8 mouse cellular contexts compared by ENCODE assay signal in the genomic region with DNA sequence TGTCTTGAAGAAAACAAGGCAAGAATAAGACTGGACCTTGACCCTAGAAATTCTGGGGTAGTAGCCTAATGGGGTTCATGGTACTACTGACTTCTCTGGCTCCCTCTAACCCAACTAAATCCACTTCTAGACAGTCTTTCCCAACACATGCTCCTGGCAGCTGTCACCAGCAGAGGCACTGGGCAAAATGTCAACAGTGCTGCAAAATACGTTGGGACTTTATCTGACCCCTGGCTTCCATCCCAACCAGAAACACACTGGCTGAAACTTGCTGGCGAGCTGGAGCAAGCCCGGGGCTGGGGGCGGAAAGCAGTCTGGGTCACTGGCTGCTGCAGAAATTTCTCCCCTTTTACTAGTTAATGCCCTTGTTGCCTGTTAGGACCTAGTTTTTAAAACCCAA. TPM values are rescaled to one million over a fixed set of nuclear protein-coding genes. Genes with fewer than 3 reads are reported as not detected.
DNase-seq lines count a peak whose midpoint lies in the region; ATAC-seq and TF ChIP-seq lines count a peak whose summit lies in the region.

No protein-coding gene starts in this region.

- H3K4me1 ChIP-seq in forebrain, embryonic 14.5 days (ENCODE audit: control insufficient read depth, insufficient read depth, low read length): peaks cover 28% of the 10 kb centered on the region
- peaks cover 59% of the 10 kb centered on the region for H3K4me1 ChIP-seq in hindbrain, embryonic 10.5 days (replicated peaks)
- H3K4me1 ChIP-seq in limb, embryonic 13.5 days: peaks cover 57% of the 10 kb centered on the region
- peaks cover 13% of the 10 kb centered on the region; the same call in 1 of the 2 replicates for H3K4me1 ChIP-seq in midbrain, postnatal 0 days (ENCODE audit: insufficient read depth, low read length)

- ATAC-seq in forebrain, embryonic 14.5 days: no peak
- ATAC-seq in limb, embryonic 13.5 days (ENCODE audit: low FRiP score, low read depth): peak; percentile 6; the same call in 1 of the 2 replicates
- ATAC-seq in midbrain, postnatal 0 days (ENCODE audit: low FRiP score): no peak

- 7% methylated on average over 4 of the region's 4 CpGs for WGBS in forebrain, embryonic 14.5 days
- 10% methylated on average over 4 of the region's 4 CpGs for WGBS in hindbrain, embryonic 10.5 days
- WGBS in limb, embryonic 13.5 days: 2% methylated on average over 4 of the region's 4 CpGs
- WGBS in midbrain, postnatal 0 days: 18% methylated on average over 4 of the region's 4 CpGs

- peak overlapping the region; percentile 41 for H3K4me2 ChIP-seq in forebrain, embryonic 14.5 days (ENCODE audit: low read length)
- H3K4me2 ChIP-seq in limb, embryonic 13.5 days (replicated peaks): peak overlapping the region; percentile 64
- peak overlapping the region; percentile 44 for H3K4me2 ChIP-seq in midbrain, postnatal 0 days (ENCODE audit: low read depth, low read length, poor library complexity, severe bottlenecking)

- H3K27ac ChIP-seq in forebrain, embryonic 14.5 days (ENCODE audit: low read depth, low read length): peak overlapping the region; percentile 48; the same call in 1 of the 2 replicates
- H3K27ac ChIP-seq in hindbrain, embryonic 10.5 days: peak overlapping the region; percentile 88
- peak overlapping the region; percentile 90 for H3K27ac ChIP-seq in limb, embryonic 13.5 days
- H3K27ac ChIP-seq in midbrain, postnatal 0 days (ENCODE audit: low read depth, low read length): peak overlapping the region; percentile 14; the same call in 1 of the 2 replicates

- TF ChIP-seq CTCF in midbrain, postnatal 0 days (IDR thresholded peaks at IDR 0.05): peak; percentile 16; the same call in 1 of the 2 replicates

- H3K4me3 ChIP-seq in forebrain, embryonic 14.5 days (ENCODE audit: low read depth, low read length): peak overlapping the region; percentile 3; the same call in 1 of the 2 replicates
- peak overlapping the region; percentile 42 for H3K4me3 ChIP-seq in hindbrain, embryonic 10.5 days
- peak overlapping the region; percentile 32 for H3K4me3 ChIP-seq in limb, embryonic 13.5 days
- H3K4me3 ChIP-seq in midbrain, postnatal 0 days (ENCODE audit: low read depth, low read length): 0 out of 2 replicates have a peak overlapping the region, but pooled peaks have one; percentile 4

- peak; percentile 64 to 77 for DNase-seq in cerebellum, postnatal 14 days
- no peak for DNase-seq in cerebellum, postnatal 25 days
- DNase-seq in forebrain, embryonic 14.5 days (ENCODE audit: low spot score): no peak
- DNase-seq in hindbrain, embryonic 10.5 days (ENCODE audit: low spot score): no peak
- peak; percentile 85 for DNase-seq in midbrain, postnatal 0 days (ENCODE audit: low spot score)
- DNase-seq in spleen, adult 12 weeks (ENCODE audit: low spot score): no peak
- DNase-seq in layer of hippocampus, adult 11-12 months (ENCODE audit: low spot score): no peak

- no peaks in the 10 kb centered on the region for H3K9me3 ChIP-seq in forebrain, embryonic 14.5 days (replicated peaks; ENCODE audit: control insufficient read depth, low read length)
- H3K9me3 ChIP-seq in hindbrain, embryonic 10.5 days: no peaks in the 10 kb centered on the region
- no peaks in the 10 kb centered on the region for H3K9me3 ChIP-seq in limb, embryonic 13.5 days
- no peaks in the 10 kb centered on the region for H3K9me3 ChIP-seq in midbrain, postnatal 0 days (ENCODE audit: low read length)

- no peaks in the 10 kb centered on the region for H3K36me3 ChIP-seq in forebrain, embryonic 14.5 days (ENCODE audit: control insufficient read depth, insufficient read depth, low read length)
- no peaks in the 10 kb centered on the region for H3K36me3 ChIP-seq in hindbrain, embryonic 10.5 days
- no peaks in the 10 kb centered on the region for H3K36me3 ChIP-seq in limb, embryonic 13.5 days
- no peaks in the 10 kb centered on the region for H3K36me3 ChIP-seq in midbrain, postnatal 0 days (ENCODE audit: insufficient read depth, low read length)

- H3K9ac ChIP-seq in forebrain, embryonic 14.5 days (ENCODE audit: low read length): no peak overlapping the region
- H3K9ac ChIP-seq in limb, embryonic 13.5 days: peak overlapping the region; percentile 50; the same call in 1 of the 2 replicates
- 0 out of 2 replicates have a peak overlapping the region, but pooled peaks have one; percentile 24 for H3K9ac ChIP-seq in midbrain, postnatal 0 days (replicated peaks; ENCODE audit: low read length, poor library complexity, severe bottlenecking)

- H3K27me3 ChIP-seq in forebrain, embryonic 14.5 days (replicated peaks; ENCODE audit: control insufficient read depth, insufficient read depth, low read length): no peaks in the 10 kb centered on the region
- H3K27me3 ChIP-seq in hindbrain, embryonic 10.5 days (ENCODE audit: insufficient read depth, poor library complexity, severe bottlenecking): peaks cover 10% of the 10 kb centered on the region; the same call in 1 of the 2 replicates
- H3K27me3 ChIP-seq in limb, embryonic 13.5 days: no peaks in the 10 kb centered on the region
- H3K27me3 ChIP-seq in midbrain, postnatal 0 days (ENCODE audit: insufficient read depth, low read length): no peaks in the 10 kb centered on the region

RNA-seq across cellular contexts. Expression of a gene that starts 35.5 kb away (rescaled TPM):
- polyA plus RNA-seq in forebrain, embryonic 14.5 days (2014; fragmentation: Nextera tagmentation; extraction: Ambion mirVana): 10.2 and 11.1 TPM in 2 replicates
- polyA plus RNA-seq in hindbrain, embryonic 10.5 days (2016; fragmentation: Nextera tagmentation; extraction: Ambion mirVana): 37.5 and 37.6 TPM in 2 replicates
- 75.9 and 77.0 TPM in 2 replicates for polyA plus RNA-seq in limb, embryonic 13.5 days (2015; fragmentation: Nextera tagmentation; extraction: Ambion mirVana)
- 56.6 and 57.5 TPM in 2 replicates for total RNA-seq in midbrain, postnatal 0 days (2014; rRNA removed)
- polyA plus RNA-seq in midbrain, postnatal 0 days (2015; fragmentation: Nextera tagmentation; extraction: Ambion mirVana): 43.4 and 43.6 TPM in 2 replicates

RNA-seq across cellular contexts. Expression of a gene that starts 36.8 kb away (rescaled TPM):
- polyA plus RNA-seq in forebrain, embryonic 14.5 days (2014; fragmentation: Nextera tagmentation; extraction: Ambion mirVana): 18.8 and 19.7 TPM in 2 replicates
- polyA plus RNA-seq in hindbrain, embryonic 10.5 days (2016; fragmentation: Nextera tagmentation; extraction: Ambion mirVana): 27.2 and 31.5 TPM in 2 replicates
- polyA plus RNA-seq in limb, embryonic 13.5 days (2015; fragmentation: Nextera tagmentation; extraction: Ambion mirVana): 19.3 and 20.1 TPM in 2 replicates
- 47.9 and 51.6 TPM in 2 replicates for total RNA-seq in midbrain, postnatal 0 days (2014; rRNA removed)
- polyA plus RNA-seq in midbrain, postnatal 0 days (2015; fragmentation: Nextera tagmentation; extraction: Ambion mirVana): 25.7 and 26.3 TPM in 2 replicates

Comparison
In these comparisons a context has a peak if more than half of its experiments do, and no peak if none do; other contexts are left out.
1. DNase-seq: peak in cerebellum, postnatal 14 days (2 of 2) and midbrain, postnatal 0 days (single experiment); none in cerebellum, postnatal 25 days (0 of 2), forebrain, embryonic 14.5 days (single experiment), hindbrain, embryonic 10.5 days (single experiment), spleen, adult 12 weeks (single experiment) and layer of hippocampus, adult 11-12 months (single experiment).
2. H3K27ac ChIP-seq: peak in every context shown above with its lines; median percentile 90 in limb, embryonic 13.5 days; 88 in hindbrain, embryonic 10.5 days; 48 in forebrain, embryonic 14.5 days; 14 in midbrain, postnatal 0 days.
3. Peak in every context shown above with its lines, with median percentiles within 50 percentile points of each other: H3K4me2 ChIP-seq and H3K4me3 ChIP-seq.